Mouse (Mus musculus): ENCODE results near the gene Elmo1.

Gene Elmo1

DNA sequence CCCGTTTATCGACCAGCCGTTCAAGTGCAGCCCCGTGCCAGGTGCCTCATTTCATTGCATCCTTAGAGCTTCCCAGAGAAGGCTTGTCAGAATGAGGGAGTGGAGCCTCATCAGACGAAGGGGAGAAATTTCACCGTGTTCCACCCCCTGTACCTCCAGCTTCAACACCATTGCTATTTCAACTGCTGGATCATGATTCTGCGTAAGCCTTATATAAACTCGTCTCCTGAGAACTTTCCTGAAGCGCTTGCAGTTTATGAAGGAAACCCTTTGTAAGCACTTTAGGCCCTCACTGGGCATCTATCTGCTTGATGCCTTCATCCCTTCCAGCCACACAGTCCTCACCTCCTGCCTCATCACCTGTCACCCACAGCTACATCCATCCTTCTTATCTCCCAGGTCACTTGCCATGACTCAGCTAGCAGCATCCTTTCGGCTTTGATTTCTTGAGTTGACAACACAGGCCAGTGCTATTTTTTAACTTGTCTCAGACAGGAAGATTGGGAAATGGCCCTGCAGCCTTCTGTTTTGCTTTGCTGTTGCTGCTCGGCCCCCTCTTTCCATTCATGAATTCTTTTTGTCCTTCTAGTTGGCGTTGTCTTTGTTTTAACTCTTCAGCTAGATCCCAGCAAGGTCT is 456.3 kb downstream of the Elmo1 start:
- DNase-seq = peak; percentile 4

DNA sequence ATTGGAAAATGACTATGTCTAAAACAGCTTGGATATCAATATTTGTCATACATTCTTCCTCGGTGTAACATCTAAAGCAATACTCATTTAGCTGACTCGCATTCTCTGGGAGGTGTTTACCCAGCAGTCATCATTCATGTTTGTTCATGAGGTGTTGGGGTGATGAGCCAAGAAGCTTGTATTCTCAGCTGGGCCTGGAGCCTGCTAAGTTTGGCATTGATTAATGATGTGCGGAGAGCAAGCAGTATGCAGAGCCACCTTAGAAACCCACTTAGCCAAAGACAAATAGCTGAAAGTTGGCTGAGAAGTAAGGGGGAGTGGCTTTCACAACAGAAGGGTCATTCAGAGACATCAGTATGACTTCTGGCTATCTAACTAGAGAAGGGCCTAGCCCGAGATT is 459.6 kb downstream of the Elmo1 start:
- DNase-seq = no peak

DNA sequence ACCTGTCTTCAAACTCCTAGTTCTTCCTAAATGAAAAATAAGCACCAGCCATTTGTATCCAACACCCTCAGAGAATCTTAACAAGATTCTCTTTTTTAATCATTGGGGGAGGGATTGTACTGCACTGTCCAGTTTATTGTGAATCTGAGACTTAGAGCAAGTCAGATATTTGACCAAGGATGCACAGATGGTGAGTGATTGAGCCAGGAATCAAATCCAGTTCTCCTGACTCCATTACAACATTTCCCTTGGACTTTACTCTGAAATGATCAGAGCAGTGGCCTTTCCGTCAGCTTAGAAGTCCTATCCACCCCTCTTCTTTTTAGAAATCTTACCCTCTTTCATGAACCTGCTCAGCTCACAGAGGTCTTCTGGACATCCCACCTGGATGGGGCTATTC is 461.2 kb downstream of the Elmo1 start:
- DNase-seq = no peak

DNA sequence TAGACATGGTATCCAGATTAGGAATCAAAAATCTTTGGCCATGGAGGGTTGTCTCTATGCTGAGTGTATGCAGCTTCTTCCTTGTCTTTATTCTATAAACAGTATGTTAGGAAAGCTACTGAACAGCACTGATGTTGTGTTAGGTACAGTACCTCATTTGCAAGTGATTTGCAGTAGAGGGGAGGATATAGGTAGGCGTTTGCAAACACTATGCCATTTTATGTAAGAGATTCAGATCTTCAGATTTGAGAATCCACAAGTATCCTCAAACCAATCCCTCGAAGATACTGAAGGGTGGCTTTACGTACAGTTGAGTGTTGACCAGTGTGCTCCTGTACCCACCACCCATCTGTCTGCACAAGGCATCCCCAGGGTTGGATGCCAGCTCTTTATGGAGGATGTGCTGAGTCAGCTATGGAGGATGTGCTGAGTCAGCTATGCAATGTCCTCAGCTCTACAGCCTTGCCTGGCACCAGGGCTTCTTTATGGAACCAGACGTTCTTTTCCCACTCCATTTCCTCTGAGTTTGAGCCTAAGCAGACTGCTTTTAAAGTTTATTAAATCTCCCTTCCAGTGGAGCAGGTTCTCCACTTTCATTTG is 465.6 kb downstream of the Elmo1 start:
- DNase-seq = no peak

DNA sequence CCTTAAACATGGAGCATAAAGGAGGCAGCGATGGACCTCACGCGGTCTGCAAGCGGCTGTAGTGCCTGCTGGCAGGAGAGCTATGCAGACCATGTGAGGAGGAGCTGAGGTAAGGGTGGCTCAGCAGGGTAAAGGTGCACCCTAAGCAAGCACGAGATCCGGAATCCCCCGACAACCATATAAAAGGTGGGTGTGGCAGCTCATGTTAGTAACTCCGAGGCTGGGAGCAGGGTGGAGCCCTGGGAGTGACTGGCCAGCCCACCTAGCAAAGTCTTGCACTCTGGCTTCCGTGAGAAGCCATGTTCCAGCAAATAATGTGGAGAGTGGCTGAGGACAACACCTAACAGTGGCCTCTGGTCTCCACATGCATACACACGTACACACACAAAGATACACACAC is 466.3 kb downstream of the Elmo1 start:
- DNase-seq = no peak

DNA sequence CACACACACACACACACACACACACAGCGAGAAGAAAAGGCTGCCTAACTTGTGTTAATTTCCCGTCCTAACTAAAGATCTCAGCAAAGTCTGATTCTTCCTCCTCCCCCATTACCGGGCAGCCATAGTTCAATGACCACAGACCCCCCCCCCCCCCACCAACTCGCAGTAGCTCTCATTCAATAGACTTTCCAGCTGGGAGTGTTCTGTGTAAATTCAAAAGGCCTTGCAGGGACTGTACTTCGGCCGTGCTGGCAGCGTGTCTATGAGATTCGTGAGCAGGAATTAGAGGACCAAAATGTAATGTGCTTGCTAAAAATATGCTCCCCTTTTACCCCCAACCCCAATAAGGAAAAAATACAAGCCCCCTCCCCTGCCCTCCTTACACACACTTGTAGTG is 466.8 kb downstream of the Elmo1 start:
- no peak for DNase-seq

DNA sequence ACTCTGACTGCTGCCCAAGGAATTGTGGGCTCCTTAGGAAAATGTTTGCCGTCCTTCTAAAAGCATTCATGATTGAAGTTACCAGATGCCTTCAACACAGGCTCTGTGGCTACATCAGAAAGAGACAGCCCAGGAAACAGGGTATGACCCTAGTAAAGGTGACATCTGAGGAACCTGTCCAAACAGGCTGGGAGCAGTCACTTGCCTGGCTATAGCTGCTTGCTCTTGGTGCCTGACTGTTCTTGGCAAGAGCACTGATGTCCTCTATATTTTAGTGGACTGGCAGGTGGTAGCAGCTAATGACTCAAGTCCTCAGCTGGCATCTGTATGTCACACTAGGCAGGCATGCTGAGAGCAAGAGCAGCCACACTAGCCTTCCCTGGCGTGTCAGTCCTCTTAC is 468.0 kb downstream of the Elmo1 start:
- DNase-seq = no peak

DNA sequence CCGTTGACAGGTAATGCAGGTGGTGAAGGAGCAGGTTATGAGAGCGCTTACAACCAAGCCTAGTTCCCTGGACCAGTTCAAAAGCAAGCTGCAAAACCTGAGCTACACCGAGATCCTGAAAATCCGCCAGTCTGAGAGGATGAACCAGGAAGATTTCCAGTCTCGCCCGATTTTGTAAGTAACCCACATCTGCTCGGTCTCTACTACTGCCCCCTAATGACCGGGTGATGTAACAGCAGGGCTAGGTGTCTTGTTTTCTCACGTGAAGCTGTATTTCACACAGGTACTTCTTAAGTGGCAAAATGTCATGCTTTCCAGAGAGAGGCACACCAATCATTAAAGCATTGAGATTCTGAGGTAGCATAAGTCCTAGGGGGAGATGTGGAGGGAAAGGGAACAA is 474.0 kb downstream of the Elmo1 start:
- no peak for DNase-seq

DNA sequence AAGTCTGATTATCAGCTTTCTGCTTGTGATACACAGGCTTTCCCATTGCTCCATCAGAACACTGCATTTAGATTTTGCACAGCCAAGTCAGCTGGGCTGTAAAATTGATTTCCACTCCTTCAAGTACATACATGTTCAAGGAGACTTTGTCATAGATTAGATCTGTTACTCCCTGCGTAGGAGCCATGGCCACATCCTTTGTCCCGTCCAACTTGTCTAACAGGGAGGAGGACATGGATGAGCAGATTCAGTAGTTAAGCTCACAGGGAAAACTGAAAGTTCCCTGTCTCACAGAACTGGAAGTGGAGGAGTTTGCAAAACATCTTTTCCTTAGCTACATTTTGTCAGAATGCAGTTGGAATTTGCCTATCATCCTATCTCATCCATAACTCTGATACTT is 484.8 kb downstream of the Elmo1 start:
- no peak for DNase-seq

DNA sequence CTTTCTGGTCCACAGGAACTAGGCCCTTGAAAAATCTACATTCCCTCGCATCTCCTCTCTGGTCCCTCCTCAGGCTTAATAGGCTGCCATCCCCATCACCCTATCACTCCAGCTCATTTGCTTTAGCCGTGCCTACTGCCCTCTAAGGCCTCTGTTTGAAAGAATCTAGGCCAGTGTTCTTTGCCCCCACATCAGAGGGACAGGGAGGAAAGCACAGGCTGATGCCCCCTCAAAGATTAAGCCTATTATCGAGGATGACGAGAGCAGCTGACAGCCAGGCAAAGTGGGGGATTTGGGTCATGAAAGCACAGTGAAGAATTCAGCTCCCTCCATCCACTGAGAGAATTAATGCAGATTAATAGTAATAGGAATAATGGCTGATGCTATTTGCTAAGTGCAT is 495.5 kb downstream of the Elmo1 start:
- DNase-seq = no peak

GRCm38 (mm10) chr13:20586462-20586861 is 496.1 kb downstream of the Elmo1 start:
- DNase-seq = no peak

GRCm38 (mm10) chr13:20590983-20591382 is 500.6 kb downstream of the Elmo1 start:
- no peak for DNase-seq

GRCm38 (mm10) chr13:20597307-20597706 is 506.9 kb downstream of the Elmo1 start:
- DNase-seq = peak; percentile 12

- DNase-seq = no peak
Measured at GRCm38 (mm10) chr13:20598618-20599017, 508.2 kb downstream of the Elmo1 start.

GRCm38 (mm10) chr13:20600246-20600645 is 509.9 kb downstream of the Elmo1 start:
- no peak for DNase-seq

DNA sequence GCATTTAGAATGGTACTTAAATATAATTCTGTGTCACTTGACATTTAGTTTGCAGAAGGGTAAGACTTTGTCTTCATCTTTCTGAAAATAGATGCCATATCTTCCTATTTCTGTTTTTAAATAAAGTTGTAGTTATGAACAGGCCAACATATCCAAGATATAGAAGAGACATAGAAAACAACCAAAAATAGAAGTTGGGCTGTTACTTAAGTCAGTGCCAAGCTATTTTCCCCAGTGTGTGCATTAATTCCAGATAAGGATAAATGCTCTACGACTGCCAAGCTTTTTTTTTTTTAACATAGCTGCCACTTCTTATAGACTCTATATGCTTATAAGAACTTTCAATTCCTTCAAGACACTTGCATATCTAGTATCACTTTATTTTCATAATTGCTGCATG is 511.0 kb downstream of the Elmo1 start:
- DNase-seq = no peak

DNA sequence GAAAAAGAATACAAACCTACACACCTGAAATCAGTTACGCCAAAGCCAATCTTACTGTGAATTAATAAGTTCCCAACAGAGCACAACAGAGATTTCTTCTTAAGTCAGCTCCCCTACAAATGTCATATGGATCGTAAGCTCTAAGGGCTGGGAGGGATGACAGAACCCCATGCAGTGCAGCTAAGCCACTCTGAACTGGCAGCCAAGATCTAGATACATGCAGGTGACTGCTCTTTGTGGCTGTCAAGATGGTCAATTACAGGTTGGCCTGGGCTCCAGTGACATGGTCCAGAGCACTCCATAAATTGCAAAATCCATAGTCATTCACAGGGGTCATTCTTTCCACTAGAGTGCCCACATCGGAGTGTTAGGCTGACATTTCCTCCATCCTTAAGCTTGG is 516.5 kb downstream of the Elmo1 start:
- DNase-seq = no peak

- DNase-seq = no peak
Measured at GRCm38 (mm10) chr13:20609003-20609688, 518.8 kb downstream of the Elmo1 start.

DNA sequence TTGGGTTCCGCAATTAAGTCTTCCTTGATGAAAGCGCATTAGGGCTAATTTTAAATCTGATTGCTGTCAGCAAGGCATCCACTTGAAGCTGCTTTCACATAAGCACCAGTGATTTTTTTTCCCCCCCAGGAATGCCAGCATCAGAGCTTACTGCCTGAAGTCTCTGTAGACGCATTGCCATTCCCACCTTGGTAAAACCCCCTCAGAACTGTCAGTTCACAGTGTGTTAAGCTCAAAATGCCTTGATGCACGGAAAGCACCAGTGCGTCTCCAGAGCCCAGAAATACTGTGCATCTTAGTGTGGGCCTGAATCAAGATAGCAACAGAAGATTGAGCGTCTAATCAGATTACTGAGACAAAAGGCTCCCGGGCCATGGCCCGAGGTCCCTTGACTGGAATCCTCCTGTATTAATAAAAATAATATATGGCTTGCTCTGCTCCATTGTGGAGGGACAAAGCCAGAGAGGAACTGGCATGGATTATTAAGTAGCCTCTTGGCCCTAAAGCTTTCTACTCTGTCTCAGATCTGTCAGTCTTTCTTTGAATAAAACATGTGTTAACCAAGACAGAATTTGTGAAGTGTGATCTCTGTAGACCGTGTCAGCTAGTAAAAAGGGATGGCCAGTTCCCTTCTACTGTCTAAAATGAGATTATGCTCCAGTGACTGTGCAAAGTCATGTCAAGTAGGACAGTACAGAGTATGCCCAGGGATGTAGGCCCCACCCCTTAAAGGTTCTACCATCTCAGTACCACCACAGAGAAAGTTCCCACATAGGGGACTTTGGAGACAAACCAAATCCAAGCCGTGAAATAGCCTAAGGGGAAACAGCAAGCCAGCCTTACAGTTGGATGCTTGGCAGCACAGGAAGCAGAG is 525.4 kb downstream of the Elmo1 start:
- DNase-seq = peak; percentile 19

DNA sequence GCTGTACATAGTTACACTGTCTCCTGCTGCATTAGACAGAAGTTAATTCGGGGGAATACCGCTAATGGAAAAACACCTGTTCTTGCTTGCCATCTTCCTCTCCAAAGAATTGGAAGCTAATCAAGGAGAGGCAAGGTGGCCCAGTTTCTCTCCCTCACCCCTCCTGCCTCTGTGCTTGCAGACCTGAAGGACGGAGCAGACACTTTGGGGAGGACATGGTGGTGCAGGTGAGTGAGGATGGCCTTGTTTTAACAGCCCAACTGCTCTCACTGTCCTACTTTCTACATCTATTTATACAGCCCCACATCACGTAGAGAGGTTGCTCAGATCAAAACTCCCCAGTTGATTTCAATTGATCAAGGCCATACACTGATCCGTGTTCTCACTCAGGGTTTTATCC is 529.5 kb downstream of the Elmo1 start:
- DNase-seq = no peak

GRCm38 (mm10) chr13:20623071-20623850 is 532.9 kb downstream of the Elmo1 start:
- DNase-seq = peak; percentile 6

- no peak for DNase-seq
Measured at GRCm38 (mm10) chr13:20627796-20628195, 537.4 kb downstream of the Elmo1 start.

DNA sequence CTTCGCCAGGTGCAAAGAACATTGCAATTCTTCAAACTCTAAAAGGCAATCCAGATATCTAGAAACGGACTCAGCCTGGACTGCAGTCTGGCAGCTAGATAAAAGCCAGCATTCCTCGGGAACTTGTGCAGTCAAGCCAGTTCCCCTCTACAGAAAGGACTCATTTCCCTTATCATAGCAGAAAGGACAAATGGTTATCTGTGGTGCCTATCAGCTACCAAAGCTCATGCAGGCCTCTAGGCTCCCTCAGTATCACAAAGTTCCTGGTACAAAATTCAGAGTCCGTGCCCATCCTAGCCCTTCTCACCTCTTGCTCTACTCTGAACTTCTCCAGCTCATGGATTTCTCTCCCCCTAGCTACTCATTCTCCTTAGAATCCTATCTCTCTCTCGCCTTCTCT is 542.1 kb downstream of the Elmo1 start:
- DNase-seq = no peak

All from kidney, postnatal 14 days (tissue).